Mouse (Mus musculus) intestine, embryonic 16.5 days (tissue): Measurements from ENCODE around the gene Bicc1. TPM values are rescaled to one million over a fixed set of nuclear protein-coding genes. Genes with fewer than 3 reads are reported as not detected.

ENCODE experiments used
- ATAC-seq: fragments of 200-750 bp; cut with Nextera tagmentation; 2 replicates; pipeline ENCODE4 v1.8.0; 2017; ENCODE audit warnings: moderate TSS enrichment, moderate library complexity
- H3K27ac ChIP-seq: fragments of 300-500 bp; sonication (generic); 2 replicates; pipeline ENCODE4 v1.5.1; 2014; ENCODE audit warnings: mild to moderate bottlenecking, low read length
- H3K27me3 ChIP-seq: fragments of 300-500 bp; sonication (generic); replicated peaks from 2 replicates; pipeline ENCODE4 v1.6.1; 2014; ENCODE audit warnings: low read length, control low read depth, mixed read lengths; ENCODE audit not compliant: control insufficient read depth, insufficient read depth
- H3K36me3 ChIP-seq: fragments of 300-500 bp; sonication (generic); 2 replicates; pipeline ENCODE4 v1.6.1; 2014; ENCODE audit warnings: low read length, control low read depth; ENCODE audit not compliant: control insufficient read depth, insufficient read depth
- H3K4me1 ChIP-seq: fragments of 300-500 bp; sonication (generic); 2 replicates; pipeline ENCODE4 v1.6.1; 2014; ENCODE audit warnings: low read length, control low read depth, mixed read lengths; ENCODE audit not compliant: control insufficient read depth, insufficient read depth
- H3K4me2 ChIP-seq: fragments of 300-500 bp; sonication (generic); 2 replicates; pipeline ENCODE4 v1.6.1; 2014; ENCODE audit warnings: low read depth, low read length, control low read depth
- H3K4me3 ChIP-seq: fragments of 300-500 bp; sonication (generic); 2 replicates; pipeline ENCODE4 v1.5.1; 2014; ENCODE audit warnings: mild to moderate bottlenecking, low read length
- H3K9ac ChIP-seq: fragments of 300-500 bp; sonication (generic); 2 replicates; pipeline ENCODE4 v1.6.1; 2014; ENCODE audit warnings: low read depth, low read length
- H3K9me3 ChIP-seq: fragments of 300-500 bp; sonication (generic); 2 replicates; pipeline ENCODE4 v1.6.1; 2016; ENCODE audit warnings: low read length, control low read depth; ENCODE audit not compliant: control insufficient read depth
- WGBS: fragments of 180-500 bp; shearing (Covaris S2); extraction: QIAGEN DNeasy Blood & Tissue Kit; methylation state at CpG from one replicate; pipeline ENCODE4 v1.1.7; 2014; 5-methylcytosine and 5-hydroxymethylcytosine counted together
- polyA plus RNA-seq: library from polyadenylated mRNA; unstranded; fragments of >200 nt; fragmentation: Nextera tagmentation; extraction: Ambion mirVana; gene quantifications from 2 replicates; pipeline ENCODE4 v1.2.1, GENCODE M21; 2015

The Bicc1 gene
- polyA plus RNA-seq, result 11.8 and 12.6 TPM in 2 replicates

GRCm38 (mm10) chr10:71159676-71160235 is at the start of gene Bicc1:
TSS of gene Bicc1 (minus strand) at chr10:71159700.
- H3K27me3 ChIP-seq, result peaks cover 6% of the 10 kb centered on the region
- H3K36me3 ChIP-seq, result no peaks in the 10 kb centered on the region
- peak; percentile 93 for ATAC-seq
- no peaks in the 10 kb centered on the region for H3K4me1 ChIP-seq
- peak within 1 kb of the TSS; percentile 84 for H3K9ac ChIP-seq
- peak within 1 kb of the TSS; percentile 72 for H3K4me3 ChIP-seq
- H3K9me3 ChIP-seq, result no peaks in the 10 kb centered on the region
- peak within 1 kb of the TSS; percentile 33 for H3K27ac ChIP-seq
- 2% methylated on average over 35 of the region's 69 CpGs for WGBS
- H3K4me2 ChIP-seq, result peak within 1 kb of the TSS; percentile 96

- 90% methylated on average over 2 of the region's 2 CpGs for WGBS
- no peak overlapping the region for H3K27ac ChIP-seq
- ATAC-seq, result no peak
- no peak overlapping the region for H3K4me3 ChIP-seq
- no peak overlapping the region for H3K9ac ChIP-seq
- H3K27me3 ChIP-seq, result no peaks in the 10 kb centered on the region
- H3K9me3 ChIP-seq, result no peaks in the 10 kb centered on the region
- no peak overlapping the region for H3K4me2 ChIP-seq
- no peaks in the 10 kb centered on the region for H3K36me3 ChIP-seq
- no peaks in the 10 kb centered on the region for H3K4me1 ChIP-seq
Measured at GRCm38 (mm10) chr10:71201512-71201911, 42.0 kb upstream of the Bicc1 start.

GRCm38 (mm10) chr10:71200964-71201363 is 41.5 kb upstream of the Bicc1 start:
- Histone ChIP-seq H3K27me3 (no peaks in the 10 kb centered on the region), H3K4me2 (no peak overlapping the region), H3K9me3 (no peaks in the 10 kb centered on the region), H3K36me3 (no peaks in the 10 kb centered on the region), H3K27ac (no peak overlapping the region), H3K4me3 (no peak overlapping the region), H3K9ac (no peak overlapping the region), H3K4me1 (no peaks in the 10 kb centered on the region)
- ATAC-seq, result no peak
- 67% methylated on average over 5 of the region's 5 CpGs for WGBS

- 80% methylated on average over 8 of the region's 8 CpGs for WGBS
- no peaks in the 10 kb centered on the region for H3K27me3 ChIP-seq
- no peak overlapping the region for H3K27ac ChIP-seq
- no peaks in the 10 kb centered on the region for H3K36me3 ChIP-seq
- H3K4me3 ChIP-seq, result no peak overlapping the region
- H3K4me1 ChIP-seq, result no peaks in the 10 kb centered on the region
- H3K4me2 ChIP-seq, result no peak overlapping the region
- ATAC-seq, result no peak
- no peak overlapping the region for H3K9ac ChIP-seq
- no peaks in the 10 kb centered on the region for H3K9me3 ChIP-seq
Measured at GRCm38 (mm10) chr10:71198676-71199075, 39.2 kb upstream of the Bicc1 start.

- Histone ChIP-seq H3K36me3 (no peaks in the 10 kb centered on the region), H3K4me3 (no peak overlapping the region), H3K27me3 (no peaks in the 10 kb centered on the region), H3K27ac (peak overlapping the region; percentile 21; the same call in 1 of the 2 replicates), H3K4me1 (no peaks in the 10 kb centered on the region), H3K9me3 (no peaks in the 10 kb centered on the region), H3K4me2 (no peak overlapping the region), H3K9ac (no peak overlapping the region)
- WGBS, result 43% methylated on average over 14 of the region's 14 CpGs
- peak; percentile 26; the same call in 1 of the 2 replicates for ATAC-seq
Measured at GRCm38 (mm10) chr10:71197036-71197785, 37.7 kb upstream of the Bicc1 start.

GRCm38 (mm10) chr10:71195501-71195900 is 36.0 kb upstream of the Bicc1 start:
- Histone ChIP-seq H3K4me3 (no peak overlapping the region), H3K9me3 (no peaks in the 10 kb centered on the region), H3K36me3 (no peaks in the 10 kb centered on the region), H3K27me3 (no peaks in the 10 kb centered on the region), H3K27ac (no peak overlapping the region), H3K4me1 (no peaks in the 10 kb centered on the region), H3K4me2 (no peak overlapping the region), H3K9ac (no peak overlapping the region)
- ATAC-seq, result no peak
- WGBS, result 42% methylated on average over 9 of the region's 9 CpGs

GRCm38 (mm10) chr10:71194713-71195112 is 35.2 kb upstream of the Bicc1 start:
- ATAC-seq, result no peak
- Histone ChIP-seq H3K27me3 (no peaks in the 10 kb centered on the region), H3K36me3 (no peaks in the 10 kb centered on the region), H3K9ac (no peak overlapping the region), H3K27ac (no peak overlapping the region), H3K4me1 (no peaks in the 10 kb centered on the region), H3K4me2 (no peak overlapping the region), H3K4me3 (no peak overlapping the region), H3K9me3 (no peaks in the 10 kb centered on the region)
- 75% methylated on average over 7 of the region's 7 CpGs for WGBS

- ATAC-seq, result peak; percentile 10; the same call in 1 of the 2 replicates
- Histone ChIP-seq H3K4me3 (no peak overlapping the region), H3K4me2 (no peak overlapping the region), H3K4me1 (no peaks in the 10 kb centered on the region), H3K9me3 (no peaks in the 10 kb centered on the region), H3K36me3 (no peaks in the 10 kb centered on the region), H3K27ac (no peak overlapping the region), H3K9ac (no peak overlapping the region), H3K27me3 (no peaks in the 10 kb centered on the region)
- 51% methylated on average over 7 of the region's 7 CpGs for WGBS
Measured at GRCm38 (mm10) chr10:71193319-71193718, 33.8 kb upstream of the Bicc1 start.

GRCm38 (mm10) chr10:71192886-71193285 is 33.4 kb upstream of the Bicc1 start:
- no peaks in the 10 kb centered on the region for H3K27me3 ChIP-seq

More at GRCm38 (mm10) chr10:71192886-71193285, 33.4 kb upstream of the Bicc1 start:
- WGBS, result 62% methylated on average over 11 of the region's 11 CpGs
- Histone ChIP-seq H3K4me3 (no peak overlapping the region), H3K4me2 (no peak overlapping the region), H3K4me1 (no peaks in the 10 kb centered on the region), H3K9me3 (no peaks in the 10 kb centered on the region), H3K9ac (no peak overlapping the region), H3K36me3 (no peaks in the 10 kb centered on the region), H3K27ac (no peak overlapping the region)
- ATAC-seq, result peak; percentile 25; the same call in 1 of the 2 replicates
